Mouse (Mus musculus): ENCODE data around the gene Rin2.
A peak's percentile ranks its signal among the peaks of the same experiment; 100 is the strongest.

Rin2 gene

DNA sequence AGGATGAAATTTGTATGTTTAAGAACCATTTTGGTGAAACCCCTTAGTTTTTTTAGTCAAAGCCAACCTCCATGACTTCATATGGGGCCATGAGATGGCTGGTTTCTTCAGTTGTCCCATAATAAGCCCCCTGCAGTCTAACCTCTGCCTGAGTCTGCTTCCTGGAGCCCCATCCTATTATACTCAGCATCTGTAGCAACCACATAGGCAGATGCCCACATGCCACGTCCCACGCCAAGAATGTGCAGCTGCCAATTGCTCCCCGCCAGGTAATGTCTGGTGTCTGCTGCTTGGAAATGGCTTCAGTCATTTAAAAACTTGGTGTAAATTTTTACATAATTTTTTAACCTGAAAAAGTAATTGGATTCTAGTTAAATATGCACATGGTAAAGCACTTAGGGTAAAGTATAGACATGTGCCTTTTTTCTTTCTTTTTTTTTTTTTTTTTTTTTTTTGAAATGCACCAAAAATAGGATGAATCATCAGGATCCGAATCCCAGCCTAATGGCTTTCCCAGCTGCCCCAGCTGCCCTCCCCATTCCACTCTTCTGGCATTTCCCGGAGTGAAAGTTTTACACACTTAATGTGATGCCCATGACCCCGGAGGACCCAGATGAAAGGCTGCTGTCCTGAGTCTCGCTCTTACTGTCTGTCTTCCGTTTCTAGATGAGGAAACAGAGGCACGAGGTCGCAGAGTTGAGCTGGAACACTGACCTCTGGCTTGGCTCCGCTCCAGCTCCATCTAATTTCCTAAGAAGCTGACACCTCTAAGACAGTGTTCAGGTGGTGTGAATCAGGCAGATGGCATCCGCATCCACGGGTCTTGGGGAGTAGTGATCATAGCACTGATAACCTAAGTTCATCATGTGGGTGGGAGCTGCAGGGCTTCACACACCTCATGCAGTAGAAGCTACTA, 68.0 kb downstream of the Rin2 start:
- TF ChIP-seq GATA4 (IDR thresholded peaks at IDR 0.05; ENCODE audit: insufficient replicate concordance, low read length) = no peak

DNA sequence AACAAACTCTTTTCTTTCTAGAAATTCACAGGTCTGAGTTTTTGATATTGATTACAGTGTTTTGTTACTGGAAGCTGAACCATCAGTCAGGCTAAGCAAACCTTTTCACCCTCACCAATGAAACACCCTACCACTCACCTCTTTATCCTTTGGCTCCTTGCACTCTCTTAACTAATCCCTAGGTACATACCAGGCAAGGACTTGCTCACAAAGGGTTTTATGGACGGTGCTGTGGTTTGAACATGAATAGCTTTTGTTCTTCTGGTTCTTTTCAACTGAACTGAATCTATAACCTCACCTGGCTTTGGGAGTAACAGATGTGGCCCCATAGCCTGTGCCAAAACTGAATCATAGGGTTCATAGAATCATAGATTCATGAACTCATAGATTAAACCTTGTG, 71.4 kb downstream of the Rin2 start:
- no peak for TF ChIP-seq GATA4 (IDR thresholded peaks at IDR 0.05; ENCODE audit: insufficient replicate concordance, low read length)

DNA sequence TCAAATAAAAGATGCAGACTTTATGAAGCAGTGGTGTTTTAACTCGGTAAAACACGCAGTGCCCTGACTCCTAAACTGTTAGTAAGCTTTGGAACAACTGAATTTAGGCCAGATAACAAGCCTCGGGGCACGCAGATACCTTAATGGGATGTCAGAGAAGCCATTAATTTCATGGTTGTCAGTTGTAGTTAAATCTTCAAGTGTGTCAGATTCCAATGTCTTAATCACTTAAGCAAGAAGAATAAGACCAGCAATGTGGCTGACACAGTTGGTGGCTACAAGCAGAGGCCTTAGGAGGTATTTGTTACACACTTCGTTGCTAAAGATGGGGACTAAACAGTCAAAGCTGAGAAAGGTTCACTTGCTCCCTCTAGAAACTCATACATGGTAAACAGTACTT, 74.6 kb downstream of the Rin2 start:
- no peak for TF ChIP-seq GATA4 (IDR thresholded peaks at IDR 0.05; ENCODE audit: insufficient replicate concordance, low read length)

DNA sequence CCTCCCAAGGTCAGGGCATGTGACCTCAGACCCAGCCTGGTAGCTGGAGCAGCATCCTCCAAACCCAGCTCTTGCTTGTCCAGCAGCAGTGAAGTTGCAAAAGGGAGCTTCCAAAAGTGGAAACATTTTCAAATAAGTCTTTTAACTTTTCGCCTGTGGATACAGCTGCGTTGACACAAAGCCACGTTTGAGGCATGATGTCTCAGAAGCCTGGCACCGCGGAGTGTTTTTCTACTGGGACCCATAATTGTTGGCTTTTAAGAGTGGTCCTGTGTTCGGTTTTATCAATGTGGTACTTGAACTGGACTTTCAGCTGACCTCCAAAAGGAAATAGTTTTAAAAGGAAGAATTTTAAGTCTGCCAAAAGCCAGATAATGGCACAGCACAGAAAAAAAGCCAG, 77.6 kb downstream of the Rin2 start:
- no peak for TF ChIP-seq GATA4 (IDR thresholded peaks at IDR 0.05; ENCODE audit: insufficient replicate concordance, low read length)

DNA sequence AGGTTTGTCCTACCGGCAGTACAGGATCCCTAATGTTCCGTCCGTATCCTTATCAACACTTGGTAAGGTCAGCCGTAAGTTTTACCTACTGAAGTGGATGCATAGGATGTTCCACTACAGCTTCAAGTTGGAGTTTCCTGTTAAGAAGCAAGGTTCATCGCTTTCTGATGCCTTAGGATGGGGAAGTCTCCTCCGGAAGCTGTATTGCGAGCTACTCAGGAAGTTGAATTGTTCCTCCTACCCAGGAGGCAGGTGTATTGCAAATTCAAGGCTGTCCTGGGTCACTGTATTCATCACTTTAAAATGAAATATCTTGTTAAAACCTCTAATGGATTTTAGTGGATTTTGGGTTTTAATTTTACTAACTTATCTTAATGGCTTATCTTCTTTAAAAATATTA, 79.0 kb downstream of the Rin2 start:
- no peak for TF ChIP-seq GATA4 (IDR thresholded peaks at IDR 0.05; ENCODE audit: insufficient replicate concordance, low read length)

DNA sequence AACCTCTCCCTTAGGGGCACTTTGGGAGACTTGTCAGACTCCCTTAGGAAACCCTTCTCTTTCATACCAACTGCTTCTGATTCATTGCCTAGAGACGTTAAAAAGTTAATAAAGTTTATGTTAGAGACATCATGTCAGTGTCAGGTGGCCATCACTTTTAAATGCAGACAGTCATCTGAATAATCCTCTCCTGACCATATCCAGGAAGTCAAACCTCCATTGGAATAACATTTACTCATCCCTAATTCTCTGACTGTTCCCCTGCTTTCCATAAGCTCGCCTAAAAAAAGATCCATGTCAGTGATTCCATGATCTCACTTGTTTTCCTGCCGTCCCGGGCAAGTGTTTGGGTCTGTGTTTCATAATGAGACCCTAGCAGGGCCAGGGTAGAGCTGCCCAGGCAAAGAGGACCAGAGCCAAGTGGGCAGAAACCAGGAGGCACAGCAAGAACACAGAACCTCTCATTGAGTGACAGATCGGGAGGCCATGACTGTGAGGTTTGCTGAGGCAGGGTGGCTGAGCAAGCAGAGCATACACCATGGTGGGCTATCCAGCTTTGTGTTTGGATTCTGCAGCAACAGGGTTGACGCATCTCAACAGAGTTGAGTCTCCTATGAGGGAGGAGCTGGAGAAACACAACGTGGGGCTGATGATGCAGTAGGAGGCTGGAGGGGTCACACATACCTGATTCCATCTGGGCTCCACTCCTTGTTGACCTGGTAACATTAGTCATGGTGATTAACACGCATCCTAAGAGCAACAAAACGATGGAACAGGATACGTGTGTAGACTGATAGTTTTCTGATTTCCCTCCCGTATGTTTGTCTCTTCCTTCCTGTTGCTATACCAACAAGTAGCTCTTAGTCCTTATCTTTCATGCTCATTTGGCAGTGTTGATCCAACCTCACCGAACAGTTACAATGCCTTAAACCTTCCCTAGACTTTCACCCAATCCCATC, 81.1 kb downstream of the Rin2 start:
- TF ChIP-seq GATA4 (IDR thresholded peaks at IDR 0.05; ENCODE audit: insufficient replicate concordance, low read length) = no peak

DNA sequence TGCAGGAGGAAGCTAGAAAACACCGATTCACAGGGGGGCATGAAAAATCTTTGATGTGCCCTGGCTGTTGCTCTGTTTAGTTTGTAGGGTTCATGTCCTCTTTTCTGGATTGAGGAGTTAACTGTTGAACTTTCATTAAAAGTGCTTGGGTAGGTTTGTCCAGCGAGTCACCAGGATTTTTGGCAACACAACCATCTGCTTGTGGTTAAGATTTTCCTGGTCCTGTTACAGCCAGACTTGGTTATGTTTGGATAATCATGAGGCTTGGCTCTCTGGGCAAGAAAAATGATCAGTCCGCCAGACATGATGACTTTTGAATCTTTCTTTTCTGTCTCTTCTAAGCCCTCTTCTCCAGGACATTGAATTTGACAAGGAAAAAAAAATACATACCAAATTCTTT, 85.1 kb downstream of the Rin2 start:
- TF ChIP-seq GATA4 (IDR thresholded peaks at IDR 0.05; ENCODE audit: insufficient replicate concordance, low read length) = no peak

DNA sequence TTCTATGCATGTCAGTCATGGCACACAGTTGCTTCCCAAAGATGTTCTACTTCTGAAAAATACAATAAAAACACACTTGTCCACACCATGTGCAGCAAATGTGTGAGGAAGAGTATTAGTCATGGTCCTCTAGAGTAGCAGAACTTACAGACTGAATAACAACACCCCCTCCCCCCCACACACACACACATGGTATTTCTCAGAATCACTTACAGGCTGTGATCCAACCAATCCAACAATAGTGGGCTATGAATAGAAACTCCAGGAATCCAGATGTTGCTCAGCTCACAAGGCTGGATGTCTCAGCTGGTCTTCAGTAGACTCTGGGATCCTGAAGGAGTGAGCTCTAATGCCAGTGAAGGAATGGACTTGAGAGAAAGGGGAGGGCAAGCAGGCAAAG, 86.4 kb downstream of the Rin2 start:
- no peak for TF ChIP-seq GATA4 (IDR thresholded peaks at IDR 0.05; ENCODE audit: insufficient replicate concordance, low read length)

DNA sequence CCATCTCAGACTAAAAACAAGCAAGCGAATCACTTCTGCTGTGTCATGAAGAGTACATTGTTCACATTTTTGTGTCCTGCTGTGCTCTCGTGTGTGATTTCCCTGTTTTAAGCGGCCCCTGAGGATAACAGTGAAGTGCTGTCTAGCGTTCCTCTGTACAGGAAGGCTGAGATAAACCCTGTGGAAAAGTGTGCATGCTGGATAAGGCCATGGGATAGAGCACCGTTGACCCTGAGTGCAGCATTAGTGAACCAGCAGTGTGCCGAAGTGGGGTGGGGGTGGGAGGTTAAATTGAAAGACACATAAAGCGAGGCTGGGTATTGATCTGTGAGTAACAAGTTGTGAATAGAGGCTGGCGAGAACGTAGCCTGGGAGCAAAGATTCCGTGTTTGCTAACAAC, 94.9 kb downstream of the Rin2 start:
- TF ChIP-seq GATA4 (IDR thresholded peaks at IDR 0.05; ENCODE audit: insufficient replicate concordance, low read length) = no peak

DNA sequence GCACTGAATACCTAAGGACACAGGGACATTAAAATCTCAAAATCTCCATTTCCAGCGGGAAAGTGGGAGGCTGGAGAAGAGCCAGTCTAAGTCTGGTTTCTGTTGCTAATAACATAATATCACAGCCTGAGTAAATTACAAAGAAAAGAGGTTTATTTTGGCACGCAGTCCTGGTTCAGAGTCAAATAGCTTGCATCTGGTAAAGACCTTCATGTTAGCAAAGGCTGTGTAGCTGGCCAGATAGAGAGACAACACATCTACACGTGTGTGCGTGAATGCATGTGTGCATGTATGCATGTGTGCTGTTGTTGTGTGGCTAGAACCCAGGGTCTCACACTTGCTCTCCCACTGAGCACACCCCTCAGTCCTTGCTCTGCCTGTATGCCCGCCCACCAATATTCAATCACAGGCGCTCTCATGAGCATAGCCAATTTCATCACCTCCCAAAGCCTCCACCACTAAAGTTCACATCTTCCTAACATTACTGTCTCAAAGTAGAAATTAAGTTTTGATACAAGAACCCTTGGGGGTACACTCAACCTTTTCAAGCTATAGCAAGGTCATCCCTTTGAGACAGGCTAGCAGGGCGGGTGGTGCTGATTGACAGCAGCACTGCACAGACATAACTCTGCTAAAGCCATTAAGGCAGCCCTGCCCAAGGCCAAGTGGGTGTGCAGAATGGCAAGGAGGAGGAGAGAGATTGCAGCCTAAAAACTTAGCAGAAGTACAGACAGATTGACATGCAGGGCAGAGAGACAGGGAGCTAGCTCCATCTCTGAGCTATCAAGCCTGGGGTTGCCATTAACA, 95.9 kb downstream of the Rin2 start:
- TF ChIP-seq GATA4 (IDR thresholded peaks at IDR 0.05; ENCODE audit: insufficient replicate concordance, low read length) = no peak

DNA sequence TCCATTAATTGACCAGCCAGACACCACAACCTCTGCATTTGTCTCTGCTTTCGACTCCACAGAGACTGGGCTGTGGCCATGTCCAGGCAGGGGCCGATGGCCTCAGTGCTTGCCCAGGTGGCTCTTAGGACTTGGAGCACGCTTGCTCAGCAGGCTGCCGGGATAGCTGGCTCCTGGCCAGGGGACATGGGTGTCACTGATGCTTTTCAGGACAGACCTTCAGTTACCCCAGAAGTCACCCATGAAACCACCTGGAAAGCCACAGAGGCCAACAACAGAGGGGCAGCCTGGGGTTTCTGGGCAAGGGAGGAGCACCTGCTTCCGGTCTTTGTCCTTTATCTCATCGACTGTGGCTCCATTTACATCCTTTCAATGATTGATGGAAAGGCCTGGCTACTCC, 108.2 kb downstream of the Rin2 start:
- no peak for TF ChIP-seq GATA4 (IDR thresholded peaks at IDR 0.05; ENCODE audit: insufficient replicate concordance, low read length)

DNA sequence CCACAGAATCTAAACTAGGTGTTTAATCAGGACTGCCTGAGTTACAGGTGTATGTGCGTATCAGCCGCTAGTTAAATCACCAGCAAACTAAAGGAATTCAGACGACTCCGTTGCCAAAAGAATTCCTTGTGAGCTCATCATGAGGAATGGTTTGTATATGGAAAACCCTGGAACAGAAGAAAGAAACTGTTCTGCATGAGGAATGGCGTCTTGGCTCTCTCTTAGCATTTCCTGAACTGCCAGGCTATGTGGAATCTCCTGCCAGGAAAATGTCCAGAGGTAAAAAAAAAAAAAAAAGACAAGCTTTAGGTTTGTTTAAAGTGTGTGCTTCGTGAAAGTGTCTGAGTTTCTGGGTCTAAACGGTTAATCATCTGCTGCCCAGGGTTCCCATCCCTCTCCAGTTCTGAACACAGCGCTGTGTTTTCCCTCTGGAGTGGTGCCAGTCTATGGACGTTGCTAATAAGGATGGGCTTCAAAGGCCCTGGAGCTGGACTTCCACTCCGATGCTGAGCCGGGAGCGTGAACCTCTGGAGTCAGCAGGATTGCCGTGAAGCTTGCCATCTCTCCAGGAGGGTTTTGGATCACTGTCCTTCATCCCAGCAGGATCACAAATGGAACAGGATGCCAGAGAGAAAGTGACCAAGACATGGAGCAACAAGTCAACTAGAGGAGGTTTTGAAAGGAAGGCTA, 109.4 kb downstream of the Rin2 start:
- no peak for TF ChIP-seq GATA4 (IDR thresholded peaks at IDR 0.05; ENCODE audit: insufficient replicate concordance, low read length)

DNA sequence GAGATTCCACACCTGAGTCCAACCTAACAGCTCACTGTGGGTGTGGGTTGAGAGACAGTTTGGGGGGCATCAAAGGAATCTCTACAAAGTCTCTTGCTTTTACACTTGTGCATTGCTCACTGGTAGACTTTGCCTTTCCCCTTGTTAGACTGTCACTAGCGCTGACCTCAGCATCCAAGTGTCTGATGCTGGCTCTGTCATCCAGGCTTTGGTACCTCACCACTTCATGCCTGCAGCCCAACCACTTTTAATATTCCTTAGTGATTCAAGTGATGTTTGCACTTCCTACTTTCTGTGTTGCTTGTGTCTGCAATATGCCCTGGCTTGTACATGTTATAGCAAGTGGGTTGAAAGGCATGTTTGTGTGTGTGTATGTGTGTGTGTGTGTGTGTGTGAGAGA, 109.9 kb downstream of the Rin2 start:
- no peak for TF ChIP-seq GATA4 (IDR thresholded peaks at IDR 0.05; ENCODE audit: insufficient replicate concordance, low read length)

DNA sequence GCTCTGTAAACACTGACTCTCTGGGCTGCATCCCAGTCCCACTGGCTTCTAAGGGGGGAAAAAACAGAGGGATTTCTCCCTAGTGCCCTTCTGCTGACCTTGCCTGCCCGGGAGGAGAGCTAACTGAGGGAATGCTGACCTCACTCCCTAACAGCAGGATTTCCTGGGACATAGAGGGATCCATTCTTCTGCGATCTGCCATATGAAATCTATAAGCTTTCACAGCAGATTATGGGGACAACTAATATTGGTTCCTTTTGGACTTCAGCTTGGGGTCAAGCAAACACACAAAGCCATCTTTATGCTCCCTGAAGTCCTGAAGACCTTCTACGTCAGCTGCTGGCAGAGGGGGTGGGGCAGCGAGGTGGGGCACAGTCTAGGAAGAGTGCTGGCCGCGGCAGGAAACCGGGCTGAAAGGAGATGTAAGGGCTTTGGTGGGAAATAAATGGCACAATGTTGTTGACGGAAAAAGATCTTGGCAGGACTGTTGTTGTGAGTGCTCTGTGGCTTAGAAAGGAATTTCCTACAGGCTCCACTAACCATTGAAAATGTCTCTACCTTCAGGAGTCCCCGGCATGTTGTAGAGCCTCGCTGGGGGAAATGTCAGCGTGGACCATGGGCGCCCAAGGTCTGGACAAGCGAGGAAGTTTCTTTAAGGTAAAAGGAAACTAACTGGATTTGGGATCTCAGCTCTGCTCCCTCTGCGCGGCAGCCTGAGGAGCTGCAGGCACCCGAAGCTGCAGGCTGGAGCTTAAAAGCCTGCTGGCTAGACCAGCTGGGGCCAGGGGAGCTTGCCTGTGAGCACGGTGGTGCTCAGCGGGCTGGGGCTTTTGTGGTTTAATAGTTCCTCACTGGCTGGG, 111.0 kb downstream of the Rin2 start:
- TF ChIP-seq GATA4 (IDR thresholded peaks at IDR 0.05; ENCODE audit: insufficient replicate concordance, low read length) = peak; percentile 35; the same call in 1 of the 2 replicates

Data from liver, adult (tissue).